Mouse (Mus musculus) layer of hippocampus, adult 8-10 months (tissue): ENCODE measurements at regions not wholly inside any gene's neighbourhood (a gene's known extent, or its start where the extent isn't known, plus 50 kb on each side); places are given as distances from the start of the nearest gene placed in this dataset.

Experiments used
- DNase-seq, 2 experiments: peaks; one replicate each; pipeline ENCODE4 v3.0.0; 2022; ENCODE audit warnings: low spot score in 2 of 2

DNA sequence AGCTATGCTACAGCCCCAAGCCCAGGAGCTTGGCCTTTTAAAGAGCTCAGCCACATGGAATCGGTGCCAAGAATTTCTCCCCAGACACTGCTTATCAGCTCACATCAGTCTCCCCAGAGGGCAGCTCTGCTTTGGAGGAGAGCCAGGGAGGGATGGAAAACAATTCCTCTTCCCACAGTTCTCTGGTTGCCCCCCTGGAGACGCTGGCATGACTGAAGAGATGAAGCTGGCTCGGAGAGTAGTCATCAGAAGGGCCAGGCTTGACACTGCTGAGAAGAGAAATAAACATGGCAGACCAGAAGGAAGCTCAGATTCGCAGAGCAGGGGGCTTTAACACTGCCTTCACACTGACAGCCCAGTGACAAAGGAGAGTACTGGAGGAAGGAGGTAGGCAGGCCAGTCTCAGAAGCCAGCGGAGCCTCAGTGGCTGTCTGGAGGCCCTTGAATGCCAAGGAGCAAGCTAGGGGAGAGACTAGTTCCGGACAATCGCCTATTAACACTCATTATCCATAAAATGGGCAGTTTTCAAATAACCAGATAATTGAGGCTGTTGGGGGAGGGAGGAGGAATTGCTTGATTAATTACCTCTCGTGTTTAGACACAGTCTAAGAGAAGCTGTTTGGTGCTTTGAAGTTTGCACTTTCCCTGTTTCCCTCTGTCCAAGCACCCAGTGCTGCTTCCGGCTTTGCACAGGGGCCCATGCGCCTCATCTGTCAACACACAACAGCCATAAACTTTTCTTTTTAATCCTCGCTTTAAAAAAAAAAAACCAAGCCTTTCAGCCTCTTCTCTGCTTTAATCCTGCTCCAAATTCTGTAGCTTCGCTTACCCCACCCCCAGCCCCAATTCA lies 148.3 kb downstream of the Ddx1 start:
- DNase-seq, result no peak

DNA sequence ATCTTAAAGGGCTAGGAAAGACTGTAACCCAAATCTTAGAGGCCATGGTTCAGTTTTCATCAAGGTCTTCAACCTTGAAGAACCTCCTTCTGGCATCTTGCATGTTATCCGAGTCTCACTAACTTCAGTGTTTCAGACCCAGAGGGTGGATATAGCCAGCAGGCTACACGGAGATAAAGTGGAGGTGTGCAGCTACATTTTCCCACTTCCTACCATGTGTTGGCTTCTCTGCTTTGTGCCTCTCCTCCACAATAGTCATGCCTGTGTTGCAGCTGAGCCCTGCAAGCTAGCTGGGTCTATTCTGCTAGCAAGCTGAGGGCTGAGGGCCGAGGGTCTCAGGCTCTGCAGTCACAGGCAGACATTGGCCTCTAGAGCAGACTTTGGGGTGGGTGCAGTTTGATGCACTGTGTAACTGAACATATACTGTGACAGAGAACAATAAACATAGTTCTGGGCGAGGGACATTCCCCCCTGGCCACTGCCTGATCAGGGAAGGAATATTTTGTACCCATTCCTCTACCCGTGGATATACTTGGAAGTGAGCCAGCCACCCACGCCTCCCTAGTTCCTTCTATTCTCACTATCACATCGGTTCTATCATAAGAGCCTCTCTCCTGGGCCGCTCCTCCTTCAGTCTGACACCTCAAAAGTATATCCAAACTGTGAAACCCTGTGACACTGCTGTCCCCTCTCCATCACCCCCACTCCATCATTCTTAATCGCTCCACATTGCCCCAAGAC lies 152.6 kb upstream of the Mycn start:
- DNase-seq, result no peak

DNA sequence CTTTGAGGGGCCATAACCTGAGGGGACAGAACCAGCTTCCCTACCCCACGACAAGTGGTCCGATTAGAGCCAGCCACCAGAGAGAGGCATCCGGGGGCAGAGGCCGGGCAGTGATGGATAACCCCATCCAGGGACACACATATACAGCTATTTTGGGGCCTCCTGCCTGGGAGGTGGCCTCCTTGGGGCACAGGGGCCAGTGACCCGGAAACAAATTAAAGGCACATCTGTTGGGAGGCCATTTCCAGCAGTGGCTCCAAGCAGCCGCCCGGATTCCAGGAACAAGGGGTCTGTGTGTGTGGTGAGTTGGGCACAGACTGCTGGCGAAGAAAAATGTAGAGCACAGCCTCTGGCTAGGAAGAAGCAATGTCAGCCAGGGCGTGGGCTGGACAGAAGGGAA lies 144.2 kb upstream of the Mycn start:
- DNase-seq, result no peak

DNA sequence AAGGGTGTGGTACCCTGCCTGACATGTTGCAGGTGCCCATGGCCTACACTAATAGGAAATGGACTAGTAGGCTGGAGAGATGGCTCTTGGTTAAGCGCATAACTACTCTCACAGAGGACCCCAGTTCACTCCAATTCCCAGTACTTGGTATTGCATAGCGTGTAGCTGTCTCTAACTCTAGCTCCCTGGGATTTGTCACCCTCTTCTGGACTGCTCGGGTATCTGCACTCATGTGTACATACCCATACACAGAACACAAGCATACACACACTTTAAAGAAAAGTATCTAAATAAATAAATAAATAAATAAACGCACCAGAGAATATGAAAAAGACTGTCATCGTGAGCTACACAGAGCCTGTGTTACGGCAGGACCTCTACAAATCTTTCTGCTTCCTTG lies 143.8 kb upstream of the Mycn start:
- no peak for DNase-seq

DNA sequence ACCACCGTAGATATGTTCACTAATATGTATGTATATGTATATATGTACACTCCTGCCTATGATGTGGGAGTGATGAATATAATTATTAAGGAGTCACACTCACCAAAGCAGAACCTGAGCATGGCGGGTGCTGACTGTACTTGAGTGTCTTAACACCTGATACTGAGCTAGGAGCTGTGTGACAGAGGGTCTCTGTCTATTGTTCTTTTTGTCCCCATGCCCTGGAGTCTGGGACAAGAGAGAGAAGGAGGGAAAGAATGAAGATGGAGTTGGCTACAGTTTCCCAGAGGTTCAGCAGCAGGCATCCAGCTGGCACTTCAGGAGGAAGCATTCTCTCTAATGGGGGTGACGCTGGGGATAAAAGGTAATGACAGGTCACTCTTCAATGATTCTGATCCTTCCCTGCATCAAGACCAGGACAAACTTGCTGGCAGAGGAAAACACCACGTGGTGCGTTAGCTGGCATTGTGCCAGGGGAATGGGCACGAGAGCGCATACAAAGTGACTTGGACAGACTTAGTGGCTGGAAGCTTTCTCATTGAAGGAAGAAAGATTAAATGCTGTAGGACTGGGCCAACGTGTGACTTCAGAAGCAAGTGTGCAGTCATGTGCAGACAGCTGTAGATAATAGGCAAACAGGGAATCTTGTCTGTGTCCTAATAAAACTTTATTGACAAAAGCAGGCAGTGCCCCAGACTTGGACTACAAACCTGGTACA lies 141.8 kb upstream of the Mycn start:
- peak; percentile 10 to 12 for DNase-seq

DNA sequence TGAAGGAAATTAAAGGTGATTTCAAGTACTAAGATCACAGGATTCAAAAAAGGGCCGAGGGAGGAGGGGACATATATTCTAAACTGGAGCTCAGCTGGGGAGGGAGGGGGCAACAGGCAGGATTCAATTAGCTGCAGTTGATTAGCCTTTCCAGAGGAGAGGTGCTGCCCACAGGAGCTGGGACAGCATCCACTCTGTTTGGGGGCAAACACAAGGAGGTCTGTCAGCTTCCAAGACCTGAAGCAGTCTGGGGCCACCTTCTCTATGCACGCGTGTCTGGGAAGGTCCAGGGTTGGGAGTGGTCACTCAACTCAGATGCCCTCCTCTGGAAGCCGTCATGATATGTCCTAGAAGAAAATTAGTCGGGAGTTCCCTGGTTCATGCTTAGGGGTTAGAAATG lies 139.1 kb upstream of the Mycn start:
- DNase-seq, result no peak

DNA sequence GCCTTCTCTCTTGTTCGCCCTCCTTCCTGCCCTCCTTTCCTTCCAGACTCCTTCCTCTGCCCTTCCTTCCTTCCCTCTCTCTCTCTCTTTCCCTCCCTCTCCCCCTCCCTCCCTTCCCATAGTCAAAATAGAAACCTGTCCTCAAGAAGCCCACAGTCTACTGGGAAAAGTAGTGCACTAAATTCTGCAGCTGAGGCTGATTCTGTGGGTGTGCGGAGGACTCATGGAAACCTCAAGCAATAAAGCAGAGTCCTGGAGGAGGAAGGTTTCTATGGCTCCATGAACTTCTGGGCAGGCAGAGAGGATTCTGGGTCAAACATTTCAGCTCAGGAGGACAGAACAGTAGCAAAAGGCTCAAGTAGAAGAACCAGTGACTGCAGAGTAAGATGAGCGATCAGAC lies 138.1 kb upstream of the Mycn start:
- no peak for DNase-seq

DNA sequence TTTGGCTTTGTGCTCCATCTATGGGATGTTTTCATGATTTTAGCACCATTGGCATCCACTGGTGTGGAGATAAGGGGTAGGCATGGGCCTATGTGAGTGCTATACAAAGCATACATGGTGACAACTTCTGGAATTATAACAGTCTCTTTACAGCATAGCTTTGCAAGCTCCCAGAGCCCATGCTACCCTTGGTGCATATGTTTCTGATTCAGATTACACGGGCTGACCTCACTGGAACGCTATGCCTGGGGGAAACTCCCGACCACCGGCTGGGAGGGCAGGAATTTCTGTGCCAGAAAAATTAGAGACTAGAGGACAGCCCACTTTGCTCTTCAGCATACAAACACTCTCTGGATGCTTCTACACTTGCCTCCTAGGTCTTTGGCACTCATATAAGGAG lies 136.0 kb upstream of the Mycn start:
- DNase-seq, result no peak

DNA sequence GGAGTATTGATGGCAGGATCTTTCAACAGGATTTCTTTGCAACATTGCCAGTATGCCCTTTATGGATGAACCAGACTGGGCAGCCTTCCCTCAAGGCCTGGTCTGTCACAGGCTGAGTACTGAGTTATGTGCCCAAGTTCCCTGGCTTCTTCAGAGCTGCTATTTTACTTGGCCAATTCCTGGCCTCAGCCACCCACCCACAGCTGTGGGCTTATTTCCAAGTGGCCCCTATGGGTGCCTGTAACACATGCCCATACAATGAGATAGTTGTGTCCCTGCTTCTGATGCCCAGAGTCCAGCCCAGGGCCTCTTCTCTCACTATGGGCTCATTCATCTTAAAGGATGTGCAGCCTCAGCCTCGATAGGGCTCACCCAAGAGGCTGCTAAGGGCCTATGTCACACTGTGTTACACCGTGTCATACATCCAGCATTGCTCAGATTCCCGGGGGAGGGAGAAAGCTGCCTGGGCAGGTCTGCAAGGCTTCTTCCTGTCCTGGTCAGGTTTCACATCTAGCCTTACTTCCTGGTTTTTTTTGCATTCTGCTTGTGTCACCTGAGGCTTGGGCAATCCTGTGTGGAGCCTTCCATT lies 135.1 kb upstream of the Mycn start:
- no peak for DNase-seq

DNA sequence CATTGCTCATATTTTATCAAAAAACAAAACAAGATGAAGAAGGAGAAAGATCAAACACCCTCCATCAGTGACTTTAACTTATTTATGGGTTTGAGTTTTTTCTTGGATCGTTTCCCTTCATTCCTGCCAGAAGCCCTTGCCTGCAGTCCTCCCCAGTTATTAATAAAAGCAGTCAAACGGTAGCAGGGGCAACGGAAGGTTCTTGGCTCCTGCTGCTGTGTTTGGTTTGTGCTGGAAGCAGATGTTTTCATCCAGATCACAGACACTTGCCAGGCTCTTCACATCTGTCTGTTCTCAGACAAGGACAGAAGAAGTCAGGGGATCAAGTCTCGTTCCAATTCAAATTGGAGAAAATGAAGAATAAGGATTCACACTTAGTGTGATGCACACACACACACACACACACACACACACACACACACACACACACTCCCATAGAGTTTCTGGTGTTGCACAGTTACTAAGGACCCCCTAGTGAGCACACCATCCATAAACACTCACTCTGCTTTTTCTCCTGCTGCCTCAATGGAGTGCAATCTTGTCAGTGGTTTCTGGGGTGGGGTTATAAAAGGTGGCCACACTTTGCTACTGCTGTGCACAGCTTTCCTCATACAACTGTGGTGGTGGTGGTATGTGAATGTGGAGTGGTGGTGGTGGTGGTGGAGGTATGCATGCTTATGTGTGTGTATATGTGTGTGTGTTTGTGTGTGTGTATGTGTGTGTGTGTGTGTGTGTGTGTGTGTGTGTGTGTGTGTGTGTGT lies 131.6 kb upstream of the Mycn start:
- DNase-seq, result no peak

DNA sequence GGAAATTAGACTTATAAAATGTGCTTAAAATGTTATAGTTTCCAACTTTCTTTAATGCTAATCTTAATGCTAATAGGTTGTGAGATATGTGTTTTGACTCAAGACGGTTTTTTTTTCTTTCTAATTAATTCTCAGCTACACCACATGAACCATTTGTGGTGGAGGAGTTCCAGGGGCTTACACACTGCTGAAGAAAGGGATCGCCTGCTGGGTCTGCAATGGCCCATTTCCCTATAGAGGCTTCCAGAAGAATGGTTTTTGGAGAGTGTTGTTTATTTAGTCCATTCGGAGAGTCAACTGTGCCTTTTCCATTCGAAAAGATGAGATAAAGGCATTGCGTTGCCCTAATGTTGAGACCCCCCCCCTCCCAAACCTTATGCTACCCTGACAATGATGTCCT lies 125.6 kb upstream of the Mycn start:
- DNase-seq, result no peak

DNA sequence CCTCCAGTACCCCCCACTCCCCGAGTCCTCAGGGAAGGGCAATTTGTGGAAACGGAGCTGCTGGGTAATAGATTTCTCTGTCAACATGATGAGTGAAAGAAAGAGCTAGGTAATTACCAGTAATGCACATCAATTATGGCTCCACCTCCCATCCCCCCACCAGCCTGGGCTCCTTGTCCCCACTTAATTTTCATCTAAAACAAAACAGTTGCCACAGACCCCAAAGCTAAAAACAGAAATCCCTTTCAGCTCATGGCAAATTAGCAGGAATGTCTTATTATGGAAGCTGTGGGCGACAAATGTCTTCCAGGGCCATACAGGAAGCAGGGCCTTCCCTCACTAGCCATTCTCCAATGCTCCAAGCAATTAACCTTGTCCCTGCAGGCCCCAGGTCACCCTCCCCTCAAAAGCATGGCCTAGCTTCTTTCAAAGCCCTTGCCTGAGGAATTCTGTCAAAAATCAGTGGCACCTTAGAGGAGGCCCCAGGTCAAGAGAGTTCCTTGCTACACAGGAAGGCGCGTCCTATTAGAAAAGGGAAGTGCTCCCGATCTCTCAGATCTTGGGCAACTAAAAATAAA lies 125.0 kb upstream of the Mycn start:
- no peak for DNase-seq

DNA sequence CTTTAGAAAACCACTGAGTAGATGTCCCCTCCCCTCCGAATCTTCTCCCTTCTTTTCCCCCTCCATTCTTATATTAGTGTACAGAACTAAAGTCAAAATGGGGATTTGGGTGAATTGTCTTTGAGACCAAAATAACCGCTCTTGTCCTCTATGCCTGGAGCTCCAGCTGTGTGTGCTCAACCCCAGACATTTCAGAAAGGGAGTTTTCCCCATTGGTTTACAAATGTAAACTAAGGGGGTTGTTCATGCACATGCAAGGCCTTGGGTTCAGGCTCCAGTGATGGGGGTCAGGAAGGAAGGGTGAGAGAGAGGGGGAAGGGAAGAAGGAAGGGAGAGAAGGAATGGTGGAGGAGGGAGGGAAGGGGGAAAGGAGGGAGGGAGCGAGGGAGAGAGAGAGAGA lies 117.8 kb upstream of the Mycn start:
- DNase-seq, result no peak

DNA sequence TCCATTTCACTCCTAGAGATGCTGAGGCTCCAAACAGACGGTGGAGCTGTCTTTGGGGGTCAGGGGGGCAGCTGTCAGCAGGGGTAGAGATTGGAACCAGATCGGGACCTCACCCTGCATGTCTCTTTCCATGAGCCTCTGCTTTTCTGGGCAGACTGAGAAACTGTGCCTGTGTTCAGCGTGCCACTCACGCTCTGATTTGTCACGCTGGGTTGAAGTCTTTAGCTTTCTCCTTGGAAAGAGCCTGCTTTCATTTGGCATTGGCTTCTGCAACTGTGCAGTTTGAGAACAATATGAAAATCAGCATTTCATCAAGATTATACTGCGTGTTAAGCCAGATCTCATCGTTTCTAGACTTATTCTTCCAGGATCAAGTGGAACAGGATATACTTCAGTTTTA lies 114.5 kb upstream of the Mycn start:
- DNase-seq, result peak in 1 of 2 experiments; percentile 19

DNA sequence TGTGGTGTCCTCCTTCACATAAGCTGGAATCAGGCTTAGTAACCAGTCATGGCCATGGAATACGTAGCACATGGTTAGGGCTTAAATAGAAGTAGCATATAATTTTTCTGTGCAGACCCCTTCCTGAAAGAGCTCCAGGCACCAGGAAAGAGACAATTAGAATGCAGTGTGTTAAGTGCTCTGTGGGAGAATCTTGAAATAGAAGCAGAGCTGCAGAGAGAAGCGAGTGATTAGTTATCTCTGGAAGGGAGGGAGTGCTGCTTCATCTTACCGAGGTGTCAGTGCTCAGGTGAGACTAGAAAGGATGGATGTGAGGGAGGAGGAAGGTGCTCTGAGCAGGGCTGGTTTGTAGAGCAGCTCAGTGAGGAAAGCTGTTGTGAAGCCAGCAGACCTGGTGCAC lies 112.9 kb upstream of the Mycn start:
- no peak for DNase-seq

DNA sequence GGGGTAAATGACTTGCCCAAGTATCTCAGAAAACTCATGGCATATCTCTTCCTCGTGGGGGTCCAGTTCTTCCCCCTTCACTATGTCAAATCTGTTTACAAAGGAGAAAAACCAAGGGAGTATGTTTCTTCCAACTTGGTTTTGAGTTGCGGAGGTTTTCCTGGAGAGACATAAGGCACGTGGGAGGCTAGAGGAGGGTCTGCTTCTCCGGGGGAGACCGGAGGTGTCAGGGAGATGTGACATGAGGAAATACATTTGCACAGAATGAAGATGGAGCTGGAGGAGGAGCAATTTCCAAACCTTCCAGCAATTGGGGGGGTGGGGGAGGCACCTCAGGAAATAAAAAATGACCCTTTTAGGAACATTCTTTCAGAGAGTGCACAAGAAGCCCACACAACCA lies 112.0 kb upstream of the Mycn start:
- no peak for DNase-seq

DNA sequence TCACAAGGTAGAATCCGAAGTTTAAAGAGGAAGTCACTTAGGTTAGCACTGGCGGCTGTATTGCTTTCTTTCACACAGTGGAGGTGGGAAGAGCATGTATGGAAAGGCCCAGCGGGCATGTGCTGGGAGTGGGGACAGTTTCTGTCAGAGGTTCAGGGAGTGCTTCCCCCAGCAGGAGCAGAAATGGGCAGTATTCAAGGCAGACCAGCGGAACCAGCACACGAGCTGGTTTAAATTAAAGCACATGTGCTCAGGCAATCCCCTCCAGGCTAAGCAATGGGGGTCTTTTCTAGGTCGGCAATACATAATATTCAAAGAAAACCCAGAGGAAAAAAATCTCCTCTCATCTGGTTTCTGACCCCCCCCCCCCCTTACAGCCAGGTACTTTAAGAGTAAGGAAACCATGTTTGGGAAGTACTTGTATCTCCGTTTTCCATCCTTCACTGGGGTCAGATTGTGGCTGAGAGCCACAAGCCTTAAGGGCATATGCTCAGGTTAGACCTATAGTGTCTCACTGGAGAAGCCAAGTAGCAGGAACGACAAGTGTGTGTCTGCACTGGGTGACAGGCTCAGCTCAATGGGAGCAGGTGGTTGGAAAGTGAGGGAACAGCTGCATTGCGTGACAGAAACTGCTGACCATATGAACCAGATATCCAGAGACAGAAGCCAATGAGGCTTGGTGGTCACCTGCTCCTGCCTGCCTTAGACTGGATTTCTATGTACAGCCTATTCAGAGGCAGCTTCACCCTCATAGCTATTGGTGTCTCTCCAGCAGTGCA lies 111.3 kb upstream of the Mycn start:
- DNase-seq, result no peak

DNA sequence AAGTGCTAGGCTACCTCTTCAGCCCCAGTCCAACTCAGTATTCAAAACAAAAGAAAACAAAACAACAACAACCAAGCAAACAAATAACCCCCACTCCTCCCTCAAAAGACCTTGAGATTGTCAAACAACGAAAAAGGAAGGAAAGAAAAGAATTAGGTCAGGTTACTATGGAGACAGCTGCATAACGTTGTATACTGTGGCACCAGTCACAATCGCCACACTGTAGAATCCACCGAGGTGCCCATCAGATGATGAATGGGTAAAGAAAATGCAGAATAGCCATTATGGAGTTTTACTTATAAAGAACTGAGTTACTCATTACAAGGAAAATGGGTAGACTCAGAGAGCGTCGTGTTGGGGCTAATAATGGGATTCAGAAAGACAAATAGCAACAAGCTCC lies 110.5 kb upstream of the Mycn start:
- no peak for DNase-seq

DNA sequence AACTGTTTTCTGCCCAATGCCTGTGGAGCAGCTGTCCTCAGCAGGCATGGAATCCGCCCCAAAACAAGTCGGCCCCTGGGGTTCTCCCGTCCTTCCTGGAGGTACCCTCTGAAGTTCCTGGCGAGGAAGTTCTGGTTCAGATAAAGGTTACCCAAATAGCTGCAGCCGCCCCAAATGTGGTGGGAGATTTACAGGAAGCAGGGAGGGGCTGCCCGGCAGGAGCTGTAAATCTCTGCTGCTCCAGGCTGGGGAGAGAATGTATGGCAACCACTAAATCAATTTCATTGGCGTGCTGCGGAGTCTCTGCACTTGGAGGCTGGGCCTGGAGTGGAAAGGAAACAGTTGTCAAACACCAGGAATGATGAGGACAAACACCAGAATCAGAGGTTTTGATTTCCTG lies 107.9 kb upstream of the Mycn start:
- DNase-seq, result no peak

DNA sequence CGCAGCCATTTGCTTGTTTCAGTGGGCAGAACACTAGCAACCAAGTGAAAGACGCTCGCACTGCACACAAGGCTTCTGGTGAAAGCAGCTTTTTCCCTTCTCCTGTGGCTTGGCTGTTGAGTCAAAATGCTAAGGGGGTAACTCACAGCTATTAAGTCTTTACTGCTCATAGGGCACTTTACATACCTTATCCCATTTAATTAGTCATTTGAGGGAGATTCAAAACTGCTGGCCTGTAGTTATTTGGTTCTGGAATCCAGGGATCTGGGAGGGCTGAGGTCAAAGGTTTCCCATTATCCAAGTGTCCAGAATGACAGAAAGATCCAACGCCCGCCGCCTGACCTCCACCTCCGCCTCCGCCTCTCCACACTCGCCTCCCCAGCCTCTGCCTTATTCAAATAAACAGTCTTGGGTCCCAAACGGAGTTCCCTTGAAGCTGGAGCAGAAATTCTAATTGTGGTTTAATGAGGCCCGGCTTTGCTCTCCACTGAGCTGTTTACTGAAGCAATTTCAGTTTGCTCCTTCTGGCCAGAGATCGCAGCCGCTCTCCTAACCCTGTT lies 106.5 kb upstream of the Mycn start:
- no peak for DNase-seq
